Mouse (Mus musculus): Measurements from ENCODE around the gene Gata2. TPM values are rescaled to one million over a fixed set of nuclear protein-coding genes. Genes with fewer than 3 reads are reported as not detected.

The Gata2 gene
- polyA plus RNA-seq, 1 experiment from 2014 or later, result 5.5 TPM

- Histone ChIP-seq H3K4me1 (ENCODE audit: control insufficient read depth, insufficient read depth, low read length) (no peaks in the 10 kb centered on the region), H3K27ac (ENCODE audit: low read length) (no peak overlapping the region), H3K4me3 (replicated peaks; ENCODE audit: low read length) (no peak overlapping the region), H3K4me2 (ENCODE audit: low read depth, low read length) (no peak overlapping the region), H3K9me3 (replicated peaks; ENCODE audit: control insufficient read depth, low read length) (no peaks in the 10 kb centered on the region), H3K9ac (ENCODE audit: low read length) (no peak overlapping the region), H3K36me3 (ENCODE audit: control insufficient read depth, insufficient read depth, low read length) (no peaks in the 10 kb centered on the region), H3K27me3 (ENCODE audit: control insufficient read depth, insufficient read depth, low read length) (no peaks in the 10 kb centered on the region)
- WGBS, result 90% methylated on average over 9 of the region's 9 CpGs
- no peak for ATAC-seq (ENCODE audit: insufficient read depth, low FRiP score)
These were observed 27.6 kb upstream of the Gata2 start for GRCm38 (mm10) chr6:88166054-88166453.

GRCm38 (mm10) chr6:88174191-88174590 is 19.5 kb upstream of the Gata2 start:
- H3K27ac ChIP-seq (ENCODE audit: low read length), result no peak overlapping the region
- ATAC-seq (ENCODE audit: insufficient read depth, low FRiP score), result no peak
- no peaks in the 10 kb centered on the region for H3K36me3 ChIP-seq (ENCODE audit: control insufficient read depth, insufficient read depth, low read length)
- H3K4me3 ChIP-seq (replicated peaks; ENCODE audit: low read length), result no peak overlapping the region
- H3K27me3 ChIP-seq (ENCODE audit: control insufficient read depth, insufficient read depth, low read length), result no peaks in the 10 kb centered on the region
- no peak overlapping the region for H3K9ac ChIP-seq (ENCODE audit: low read length)
- no peaks in the 10 kb centered on the region; the same call in 1 of the 2 replicates for H3K9me3 ChIP-seq (replicated peaks; ENCODE audit: control insufficient read depth, low read length)
- H3K4me2 ChIP-seq (ENCODE audit: low read depth, low read length), result no peak overlapping the region
- no peaks in the 10 kb centered on the region for H3K4me1 ChIP-seq (ENCODE audit: control insufficient read depth, insufficient read depth, low read length)
- 90% methylated on average over 3 of the region's 3 CpGs for WGBS

- Histone ChIP-seq H3K9me3 (replicated peaks; ENCODE audit: control insufficient read depth, low read length) (no peaks in the 10 kb centered on the region; the same call in 1 of the 2 replicates), H3K9ac (ENCODE audit: low read length) (no peak overlapping the region), H3K27me3 (ENCODE audit: control insufficient read depth, insufficient read depth, low read length) (no peaks in the 10 kb centered on the region), H3K36me3 (ENCODE audit: control insufficient read depth, insufficient read depth, low read length) (no peaks in the 10 kb centered on the region), H3K4me2 (ENCODE audit: low read depth, low read length) (no peak overlapping the region), H3K4me3 (replicated peaks; ENCODE audit: low read length) (no peak overlapping the region), H3K27ac (ENCODE audit: low read length) (no peak overlapping the region), H3K4me1 (ENCODE audit: control insufficient read depth, insufficient read depth, low read length) (no peaks in the 10 kb centered on the region)
- ATAC-seq (ENCODE audit: insufficient read depth, low FRiP score), result no peak
- WGBS, result 91% methylated on average over 2 of the region's 2 CpGs
These were observed 19.0 kb upstream of the Gata2 start for GRCm38 (mm10) chr6:88174676-88175075.

GRCm38 (mm10) chr6:88184671-88185070 is 9.0 kb upstream of the Gata2 start:
- WGBS, result 65% methylated on average over 4 of the region's 4 CpGs
- H3K27ac ChIP-seq (ENCODE audit: low read length), result no peak overlapping the region
- H3K9ac ChIP-seq (ENCODE audit: low read length), result no peak overlapping the region
- H3K4me2 ChIP-seq (ENCODE audit: low read depth, low read length), result no peak overlapping the region
- ATAC-seq (ENCODE audit: insufficient read depth, low FRiP score), result no peak
- H3K4me3 ChIP-seq (replicated peaks; ENCODE audit: low read length), result no peak overlapping the region
- peaks cover 16% of the 10 kb centered on the region for H3K27me3 ChIP-seq (ENCODE audit: control insufficient read depth, insufficient read depth, low read length)
- H3K9me3 ChIP-seq (replicated peaks; ENCODE audit: control insufficient read depth, low read length), result no peaks in the 10 kb centered on the region
- no peaks in the 10 kb centered on the region for H3K36me3 ChIP-seq (ENCODE audit: control insufficient read depth, insufficient read depth, low read length)
- 0 out of 2 replicates have a peak, but pooled peaks cover 6% of the 10 kb centered on the region for H3K4me1 ChIP-seq (ENCODE audit: control insufficient read depth, insufficient read depth, low read length)

GRCm38 (mm10) chr6:88188148-88188547 is 5.5 kb upstream of the Gata2 start:
- H3K4me1 ChIP-seq (ENCODE audit: control insufficient read depth, insufficient read depth, low read length), result 0 out of 2 replicates have a peak, but pooled peaks cover 12% of the 10 kb centered on the region
- H3K27ac ChIP-seq (ENCODE audit: low read length), result no peak overlapping the region
- H3K4me2 ChIP-seq (ENCODE audit: low read depth, low read length), result no peak overlapping the region
- no peaks in the 10 kb centered on the region for H3K9me3 ChIP-seq (replicated peaks; ENCODE audit: control insufficient read depth, low read length)
- no peak for ATAC-seq (ENCODE audit: insufficient read depth, low FRiP score)
- peaks cover 51% of the 10 kb centered on the region for H3K27me3 ChIP-seq (ENCODE audit: control insufficient read depth, insufficient read depth, low read length)
- no peak overlapping the region for H3K9ac ChIP-seq (ENCODE audit: low read length)
- WGBS, result 62% methylated on average over 6 of the region's 6 CpGs
- no peaks in the 10 kb centered on the region for H3K36me3 ChIP-seq (ENCODE audit: control insufficient read depth, insufficient read depth, low read length)
- H3K4me3 ChIP-seq (replicated peaks; ENCODE audit: low read length), result no peak overlapping the region

- H3K4me3 ChIP-seq (replicated peaks; ENCODE audit: low read length), result peak overlapping the region; percentile 60
- H3K9ac ChIP-seq (ENCODE audit: low read length), result peak overlapping the region; percentile 49
- H3K4me2 ChIP-seq (ENCODE audit: low read depth, low read length), result peak overlapping the region; percentile 53
- WGBS, result under 1% methylated on average over 56 of the region's 56 CpGs
- no peaks in the 10 kb centered on the region for H3K9me3 ChIP-seq (replicated peaks; ENCODE audit: control insufficient read depth, low read length)
- peak; percentile 67; the same call in 1 of the 2 replicates for ATAC-seq (ENCODE audit: insufficient read depth, low FRiP score)
- H3K36me3 ChIP-seq (ENCODE audit: control insufficient read depth, insufficient read depth, low read length), result no peaks in the 10 kb centered on the region
- no peak overlapping the region for H3K27ac ChIP-seq (ENCODE audit: low read length)
- H3K4me1 ChIP-seq (ENCODE audit: control insufficient read depth, insufficient read depth, low read length), result peaks cover 22% of the 10 kb centered on the region; the same call in 1 of the 2 replicates
- peaks cover 64% of the 10 kb centered on the region for H3K27me3 ChIP-seq (ENCODE audit: control insufficient read depth, insufficient read depth, low read length)
These were observed 4.2 kb upstream of the Gata2 start for GRCm38 (mm10) chr6:88189312-88190042.

GRCm38 (mm10) chr6:88190043-88190309 is 3.7 kb upstream of the Gata2 start:
- Histone ChIP-seq H3K36me3 (ENCODE audit: control insufficient read depth, insufficient read depth, low read length) (no peaks in the 10 kb centered on the region), H3K4me3 (replicated peaks; ENCODE audit: low read length) (peak overlapping the region; percentile 60), H3K4me1 (ENCODE audit: control insufficient read depth, insufficient read depth, low read length) (peaks cover 22% of the 10 kb centered on the region; the same call in 1 of the 2 replicates), H3K27ac (ENCODE audit: low read length) (no peak overlapping the region), H3K9ac (ENCODE audit: low read length) (peak overlapping the region; percentile 49; the same call in 1 of the 2 replicates), H3K27me3 (ENCODE audit: control insufficient read depth, insufficient read depth, low read length) (peaks cover 69% of the 10 kb centered on the region), H3K4me2 (ENCODE audit: low read depth, low read length) (peak overlapping the region; percentile 53), H3K9me3 (replicated peaks; ENCODE audit: control insufficient read depth, low read length) (no peaks in the 10 kb centered on the region)
- 8% methylated on average over 13 of the region's 13 CpGs for WGBS
- no peak; the same call in 1 of the 2 replicates for ATAC-seq (ENCODE audit: insufficient read depth, low FRiP score)

- Histone ChIP-seq H3K4me2 (ENCODE audit: low read depth, low read length) (peak overlapping the region; percentile 53), H3K4me3 (replicated peaks; ENCODE audit: low read length) (no peak overlapping the region)
These were observed 3.2 kb upstream of the Gata2 start for GRCm38 (mm10) chr6:88190310-88191023.

GRCm38 (mm10) chr6:88191024-88191365 is 2.7 kb upstream of the Gata2 start:
- H3K4me1 ChIP-seq (ENCODE audit: control insufficient read depth, insufficient read depth, low read length), result peaks cover 22% of the 10 kb centered on the region; the same call in 1 of the 2 replicates
- H3K27me3 ChIP-seq (ENCODE audit: control insufficient read depth, insufficient read depth, low read length), result peaks cover 79% of the 10 kb centered on the region
- no peaks in the 10 kb centered on the region for H3K9me3 ChIP-seq (replicated peaks; ENCODE audit: control insufficient read depth, low read length)
- no peak overlapping the region for H3K4me3 ChIP-seq (replicated peaks; ENCODE audit: low read length)
- H3K27ac ChIP-seq (ENCODE audit: low read length), result no peak overlapping the region
- H3K4me2 ChIP-seq (ENCODE audit: low read depth, low read length), result no peak overlapping the region
- WGBS, result 34% methylated on average over 6 of the region's 6 CpGs
- H3K36me3 ChIP-seq (ENCODE audit: control insufficient read depth, insufficient read depth, low read length), result no peaks in the 10 kb centered on the region
- ATAC-seq (ENCODE audit: insufficient read depth, low FRiP score), result no peak
- H3K9ac ChIP-seq (ENCODE audit: low read length), result no peak overlapping the region

More at GRCm38 (mm10) chr6:88190310-88191023, 3.2 kb upstream of the Gata2 start:
- no peaks in the 10 kb centered on the region for H3K36me3 ChIP-seq (ENCODE audit: control insufficient read depth, insufficient read depth, low read length)
- H3K9me3 ChIP-seq (replicated peaks; ENCODE audit: control insufficient read depth, low read length), result no peaks in the 10 kb centered on the region
- WGBS, result 6% methylated on average over 49 of the region's 49 CpGs
- no peak overlapping the region for H3K27ac ChIP-seq (ENCODE audit: low read length)
- ATAC-seq (ENCODE audit: insufficient read depth, low FRiP score), result no peak
- no peak overlapping the region for H3K9ac ChIP-seq (ENCODE audit: low read length)
- peaks cover 22% of the 10 kb centered on the region; the same call in 1 of the 2 replicates for H3K4me1 ChIP-seq (ENCODE audit: control insufficient read depth, insufficient read depth, low read length)
- H3K27me3 ChIP-seq (ENCODE audit: control insufficient read depth, insufficient read depth, low read length), result peaks cover 74% of the 10 kb centered on the region

Data from stomach, embryonic 16.5 days (tissue).